Mouse (Mus musculus) embryo, embryonic 9.5 days (tissue): Measurements from ENCODE around the gene Slc6a20b.
A peak's percentile ranks its signal among the peaks of the same experiment; 100 is the strongest.
"Not testable (repeated sequence)": the region's sequence is repeated elsewhere in the genome, so short reads cannot be mapped to it uniquely, and the experiment has no call there.

Experiments used
- DNase-seq: peaks from one replicate; pipeline ENCODE4 v3.0.0-alpha.2; 2017; ENCODE audit errors: extremely low spot score

The Slc6a20b gene

GRCm38 (mm10) chr9:123632281-123632680, at the start of gene Slc6a20b:
Slc6a20b (minus strand) TSS chr9:123632565.
- no peak for DNase-seq

GRCm38 (mm10) chr9:123679198-123679597, 46.8 kb upstream of the Slc6a20b start:
- no peak for DNase-seq

- peak; percentile 39 for DNase-seq
Observed at GRCm38 (mm10) chr9:123678327-123679105, 46.2 kb upstream of the Slc6a20b start, which contains the start of the genes Ccr9 and Slc6a20a. Ccr9 (plus strand) TSS chr9:123678439. Slc6a20a (minus strand) TSS chr9:123678885.

GRCm38 (mm10) chr9:123665645-123666044, 33.3 kb upstream of the Slc6a20b start:
- no peak for DNase-seq

GRCm38 (mm10) chr9:123659986-123660676, 27.8 kb upstream of the Slc6a20b start:
- not testable (repeated sequence) for DNase-seq

DNA sequence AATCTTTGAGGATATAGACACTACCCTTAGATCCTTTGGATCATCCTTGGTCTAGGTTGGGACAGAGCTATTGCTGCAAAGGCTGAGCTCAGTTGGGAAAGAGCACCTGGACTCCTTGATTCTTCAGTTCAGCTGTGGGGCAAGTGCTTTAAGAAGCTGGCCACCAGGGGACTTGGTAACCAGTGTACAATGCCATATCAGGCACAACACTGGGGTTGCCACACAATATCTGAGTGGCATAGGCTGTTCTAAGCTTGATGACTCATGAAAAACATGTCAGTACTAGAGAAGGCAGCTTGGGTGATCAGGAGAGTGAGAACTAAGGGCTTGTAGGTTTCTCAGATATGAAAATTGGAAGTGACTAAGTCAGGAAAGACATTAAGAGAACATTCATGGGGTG, 26.6 kb upstream of the Slc6a20b start:
- DNase-seq, result no peak

- no peak for DNase-seq
Observed at GRCm38 (mm10) chr9:123657457-123657856, 25.1 kb upstream of the Slc6a20b start.

DNA sequence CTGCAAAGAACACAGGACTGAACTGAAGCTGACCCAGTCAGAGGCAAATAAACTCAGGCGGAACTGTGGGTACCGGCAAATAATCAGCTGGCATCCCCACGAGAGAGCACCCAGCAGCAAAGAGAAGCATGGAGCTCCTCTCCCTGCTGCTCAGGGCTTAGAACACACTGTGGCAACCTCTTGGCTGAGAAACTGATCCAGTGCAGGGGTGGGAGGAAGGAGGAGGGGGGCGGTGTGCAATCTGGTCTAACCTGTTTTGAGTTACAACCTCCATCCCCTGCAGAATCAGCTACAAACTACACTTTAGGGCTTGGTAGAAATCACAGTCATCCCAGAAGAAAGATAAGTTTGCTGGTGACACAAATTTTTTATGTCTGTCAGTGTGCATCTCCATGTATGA, 19.0 kb upstream of the Slc6a20b start:
- peak; percentile 10 for DNase-seq

DNA sequence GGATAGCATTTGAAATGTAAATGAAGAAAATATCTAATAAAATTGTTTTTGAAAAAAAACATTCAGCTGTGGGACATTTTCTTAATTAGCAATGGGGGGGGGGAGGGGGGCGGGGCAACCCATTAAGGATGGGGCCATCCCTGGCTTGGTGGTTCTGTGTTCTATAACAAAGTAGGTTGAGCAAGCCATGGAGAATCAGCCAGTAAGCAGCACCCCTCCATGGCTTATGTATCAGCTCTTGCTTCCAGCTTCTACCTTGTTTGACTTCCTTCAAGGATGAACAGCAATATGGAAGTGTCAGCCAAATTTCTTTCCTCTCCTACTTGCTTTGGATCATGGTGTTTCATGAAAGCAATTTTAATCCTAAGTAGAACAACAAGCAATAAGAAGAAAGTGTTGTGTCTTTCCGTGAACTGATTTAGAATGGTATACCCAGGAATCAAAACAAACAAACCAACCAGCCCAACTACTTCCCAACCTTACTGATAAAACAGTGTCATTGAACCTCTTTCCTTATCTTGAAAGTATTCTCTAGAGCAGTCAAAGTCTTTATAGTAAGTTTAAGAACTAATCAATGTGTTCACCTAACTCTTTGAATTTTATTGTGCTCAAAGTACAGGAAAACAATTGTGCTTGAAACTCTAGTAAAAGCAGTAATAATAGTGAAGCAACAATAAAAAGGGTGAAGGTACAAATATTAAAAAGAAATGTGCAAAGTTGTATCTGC, 17.6 kb upstream of the Slc6a20b start:
- DNase-seq, result no peak

- DNase-seq, result no peak
Observed at GRCm38 (mm10) chr9:123640106-123640505, 7.7 kb upstream of the Slc6a20b start.

GRCm38 (mm10) chr9:123638668-123639089, 6.3 kb upstream of the Slc6a20b start:
- peak; percentile 10 for DNase-seq

- no peak for DNase-seq
Observed at GRCm38 (mm10) chr9:123638231-123638630, 5.9 kb upstream of the Slc6a20b start.

- no peak for DNase-seq
Observed at GRCm38 (mm10) chr9:123636771-123637170, 4.4 kb upstream of the Slc6a20b start.

GRCm38 (mm10) chr9:123632993-123633392, 628 bp upstream of the Slc6a20b start:
- no peak for DNase-seq

DNA sequence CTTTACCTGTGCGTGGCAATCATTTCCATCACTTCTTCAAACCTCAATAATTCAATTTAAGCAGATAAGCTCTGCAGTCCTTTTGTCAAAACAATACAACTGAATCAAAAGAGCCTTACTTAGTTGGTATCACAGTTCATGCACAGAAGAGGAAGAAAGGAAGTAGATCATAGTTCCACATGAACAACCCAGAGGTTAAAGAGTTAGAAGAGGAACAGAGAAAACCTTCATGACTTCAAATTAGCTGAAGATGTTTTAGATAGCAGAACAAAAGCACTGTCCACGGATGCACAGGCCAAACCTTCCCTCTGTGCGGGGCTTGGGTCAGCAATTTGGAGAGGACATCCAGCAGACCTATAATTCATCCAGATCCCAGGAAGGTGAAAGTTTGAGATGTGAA, 699 bp downstream of the Slc6a20b start:
- DNase-seq, result no peak

DNA sequence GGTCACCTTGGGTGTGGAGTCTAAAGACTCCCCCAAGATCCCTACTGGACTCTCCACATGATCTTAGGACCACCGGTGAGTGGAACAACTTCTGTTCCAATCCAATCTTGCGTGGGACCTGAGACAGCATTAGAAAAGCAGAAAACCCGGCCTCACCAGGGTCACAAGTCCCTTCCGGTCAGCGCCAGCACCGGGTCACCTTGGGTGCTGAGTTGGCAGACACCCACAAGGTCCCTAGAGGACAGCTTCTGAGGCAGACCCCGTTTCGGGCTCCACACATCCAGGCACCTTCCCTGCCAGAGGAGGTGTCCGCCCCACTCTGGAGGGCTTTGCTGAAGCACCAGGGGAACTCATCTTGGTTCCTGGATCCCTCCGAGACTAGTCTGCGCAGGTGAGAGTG, 6.5 kb downstream of the Slc6a20b start:
- DNase-seq, result no peak

- no peak for DNase-seq
Observed at GRCm38 (mm10) chr9:123624741-123625140, 7.6 kb downstream of the Slc6a20b start.

DNA sequence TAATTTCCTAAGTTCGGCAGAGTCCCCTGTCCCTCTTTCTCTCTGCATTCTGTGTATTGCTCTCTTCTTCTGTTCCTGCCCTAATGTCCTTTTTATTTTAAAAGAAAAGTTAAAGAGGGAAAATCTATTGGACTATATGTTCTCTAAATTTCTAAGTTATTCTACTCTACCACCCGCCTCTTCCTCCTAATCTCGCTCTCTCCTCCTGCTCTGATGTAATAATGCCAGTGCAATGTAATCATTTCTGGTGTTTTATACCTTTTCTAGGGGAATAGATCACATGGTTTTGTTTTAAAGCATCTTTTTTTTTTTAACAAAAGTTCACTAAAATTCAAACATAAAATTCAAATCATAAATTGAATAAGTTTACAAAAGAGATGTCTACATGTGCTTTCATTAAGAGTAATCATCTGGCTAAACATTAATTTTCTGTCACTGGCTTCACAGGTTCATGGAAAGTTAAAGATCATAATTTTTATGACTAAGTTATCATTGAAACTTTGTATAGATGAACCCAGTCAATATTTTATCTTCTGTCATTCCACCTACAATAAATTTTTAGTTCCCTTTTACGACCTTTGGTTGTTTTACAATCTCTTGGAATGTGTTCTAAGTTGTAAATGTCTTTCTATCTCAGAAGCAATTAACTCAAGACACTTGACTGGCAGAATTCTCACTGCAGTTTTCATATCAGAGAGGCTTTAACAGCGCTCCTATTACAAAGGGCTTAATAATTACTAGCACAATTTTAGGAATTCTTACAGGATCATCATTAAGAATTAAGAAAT, 11.9 kb downstream of the Slc6a20b start:
- no peak for DNase-seq

GRCm38 (mm10) chr9:123601529-123601928, 30.8 kb downstream of the Slc6a20b start:
- DNase-seq, result no peak

DNA sequence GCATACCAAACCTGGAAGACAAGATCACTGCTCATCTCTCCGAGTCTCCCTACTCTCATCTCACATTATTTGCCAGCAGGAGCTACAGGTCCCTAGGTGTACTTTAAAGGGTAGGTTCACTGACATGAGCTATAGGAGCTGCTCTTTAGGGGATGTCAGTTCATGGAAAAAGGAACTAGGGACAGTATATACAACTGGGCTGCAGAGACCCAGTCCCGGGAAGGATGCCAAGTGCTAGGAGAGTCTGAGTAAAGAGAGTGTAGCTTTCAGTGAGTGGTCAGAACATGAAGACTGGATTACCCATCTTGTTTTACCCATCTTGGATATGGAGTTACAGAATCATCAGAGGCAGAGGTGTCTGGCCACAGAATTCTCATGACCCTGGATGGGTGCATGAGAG, 35.0 kb downstream of the Slc6a20b start:
- no peak for DNase-seq

GRCm38 (mm10) chr9:123596910-123597309, 35.5 kb downstream of the Slc6a20b start:
- DNase-seq, result no peak

DNA sequence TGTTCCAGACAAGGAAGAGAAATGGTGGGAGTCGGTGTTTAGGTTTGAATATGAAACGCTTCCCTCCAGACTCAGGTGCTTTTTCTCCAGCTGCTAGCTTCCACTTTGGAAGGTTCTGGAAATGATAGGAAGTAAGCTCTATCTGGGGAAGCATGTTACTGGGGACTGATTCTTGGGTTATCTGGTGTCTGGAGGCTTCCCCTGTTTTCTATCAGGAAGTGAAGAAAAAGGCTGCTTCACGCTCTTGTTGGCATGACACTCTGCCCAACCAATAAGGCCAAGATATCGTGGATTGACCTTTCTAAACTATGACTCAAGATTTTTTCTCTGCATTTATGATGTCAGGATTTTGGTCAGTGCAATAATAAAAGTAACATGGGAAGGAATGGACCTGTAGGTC, 37.2 kb downstream of the Slc6a20b start:
- DNase-seq, result no peak
